Mouse (Mus musculus): Measurements from ENCODE around the gene Gm10570. TPM values are rescaled to one million over a fixed set of nuclear protein-coding genes. Genes with fewer than 3 reads are reported as not detected.

The Gm10570 gene
- total RNA-seq, 2 experiments from 2014 or later = not detected

DNA sequence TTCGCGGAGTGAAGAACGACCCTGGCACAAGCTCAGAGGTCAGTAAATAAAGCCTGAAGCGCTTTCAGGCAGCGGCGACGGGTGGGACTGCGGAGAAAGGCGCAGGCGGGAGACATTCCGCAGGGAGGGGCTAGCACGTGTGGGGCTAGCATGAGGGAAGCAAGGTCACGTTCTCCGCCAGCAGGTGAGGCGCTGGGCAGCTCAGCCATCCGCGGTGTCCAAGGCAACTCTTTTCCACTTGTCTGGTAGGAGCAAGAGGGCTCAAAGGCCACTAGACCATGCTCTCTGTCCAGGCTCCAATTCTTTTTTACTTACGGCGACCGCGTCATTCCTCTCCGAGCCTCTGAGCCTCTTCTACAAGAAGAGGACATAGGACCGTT lies 633 bp downstream of the Gm10570 start:
- intact Hi-C loops (cut with DNase I) = no loop called here
- peak; percentile 41 to 58 for DNase-seq (ENCODE audit: low spot score in 2 of 2)

DNA sequence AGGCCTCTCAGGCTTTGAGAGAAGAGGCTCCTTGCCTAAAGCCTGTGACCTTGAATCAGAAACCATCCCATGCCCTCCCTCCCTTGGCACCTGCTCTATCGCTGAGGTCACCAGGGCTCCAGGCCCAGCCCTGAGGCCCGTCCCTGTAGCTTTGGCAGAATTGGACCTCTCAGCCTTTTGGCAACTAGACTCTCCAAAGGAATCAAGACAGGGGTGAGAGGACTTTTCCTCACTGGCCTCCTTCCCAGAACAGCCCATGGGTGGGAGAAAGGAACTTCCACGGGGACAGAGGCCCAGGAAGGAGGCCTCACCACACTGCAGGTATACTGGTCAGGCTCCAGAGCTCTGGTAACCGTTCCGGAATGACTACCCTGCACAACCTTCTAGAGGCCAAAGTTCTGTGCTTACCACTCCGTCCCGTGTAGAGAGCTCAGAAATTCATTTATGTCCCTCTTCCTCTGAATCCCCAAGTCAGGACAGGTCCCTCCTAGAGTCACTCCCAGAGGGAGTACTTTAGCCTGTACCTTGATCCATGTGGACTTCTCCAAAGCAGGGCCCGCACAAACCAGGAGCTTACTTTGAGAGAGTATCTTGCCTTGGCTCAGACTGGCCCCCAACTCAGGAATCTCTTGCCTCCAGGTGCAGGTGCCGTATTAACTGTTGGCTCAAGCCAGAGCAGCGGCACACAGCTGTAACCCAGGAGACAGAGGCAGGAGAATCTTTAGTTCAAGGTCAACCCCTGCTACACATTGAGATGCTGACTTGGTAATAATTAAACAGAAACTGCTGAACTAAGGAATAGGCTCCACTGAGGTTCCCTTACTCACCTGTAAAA lies 1.5 kb downstream of the Gm10570 start:
- DNase-seq (ENCODE audit: low spot score in 2 of 2) = no peak
- intact Hi-C loops (cut with DNase I) = no loop called here

DNA sequence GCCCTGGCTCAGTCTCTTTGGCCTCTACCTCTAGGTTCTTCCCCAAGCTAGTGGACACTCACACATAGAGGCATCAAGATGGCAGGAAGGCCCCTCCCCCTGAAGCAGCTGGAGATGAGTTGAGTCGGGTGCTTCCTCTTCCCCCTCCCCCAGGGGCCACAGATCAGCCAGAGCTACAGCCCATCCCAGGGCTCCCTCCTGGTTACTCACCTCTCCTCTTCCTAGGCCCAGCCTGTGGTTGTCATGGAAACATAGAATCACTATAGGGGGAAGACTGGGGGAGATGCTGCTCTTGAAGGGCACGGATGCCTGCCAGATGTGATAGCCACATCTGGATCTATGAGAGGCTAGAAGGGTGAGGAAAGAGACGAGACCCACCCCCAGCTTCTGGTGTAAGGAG lies 3.7 kb downstream of the Gm10570 start:
- DNase-seq (ENCODE audit: low spot score in 2 of 2) = no peak
- intact Hi-C loops (cut with DNase I) = no loop called here

DNA sequence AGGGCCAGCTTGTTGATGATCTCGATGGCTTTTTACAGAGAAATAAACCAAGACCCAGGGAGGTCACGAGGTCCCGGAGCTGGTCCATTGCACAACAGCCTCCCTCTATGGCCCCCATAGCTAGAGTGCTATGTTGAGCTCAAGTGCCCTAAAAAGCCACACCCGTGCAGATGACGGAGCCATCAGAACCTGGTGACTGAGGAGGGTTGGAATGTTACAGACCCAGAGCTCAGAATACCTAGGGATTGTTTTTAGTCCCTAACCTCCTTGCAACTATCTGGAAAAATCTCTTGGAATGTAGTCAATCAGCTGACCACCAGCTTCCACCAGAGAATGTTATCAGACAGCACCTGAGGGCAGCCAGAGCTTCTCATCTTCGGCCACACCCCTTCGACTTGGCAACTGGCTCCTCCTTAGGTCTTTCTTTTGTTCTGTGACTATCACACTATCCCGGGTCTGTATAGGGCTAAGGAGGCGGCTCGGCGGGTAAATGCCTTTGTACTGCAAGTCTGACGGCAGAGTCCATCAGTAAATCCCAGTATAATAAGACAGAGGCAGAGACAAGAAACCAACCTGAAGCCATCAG lies 6.1 kb downstream of the Gm10570 start:
- no peak for DNase-seq (ENCODE audit: low spot score in 2 of 2)
- intact Hi-C loops (cut with DNase I) = no loop called here

DNA sequence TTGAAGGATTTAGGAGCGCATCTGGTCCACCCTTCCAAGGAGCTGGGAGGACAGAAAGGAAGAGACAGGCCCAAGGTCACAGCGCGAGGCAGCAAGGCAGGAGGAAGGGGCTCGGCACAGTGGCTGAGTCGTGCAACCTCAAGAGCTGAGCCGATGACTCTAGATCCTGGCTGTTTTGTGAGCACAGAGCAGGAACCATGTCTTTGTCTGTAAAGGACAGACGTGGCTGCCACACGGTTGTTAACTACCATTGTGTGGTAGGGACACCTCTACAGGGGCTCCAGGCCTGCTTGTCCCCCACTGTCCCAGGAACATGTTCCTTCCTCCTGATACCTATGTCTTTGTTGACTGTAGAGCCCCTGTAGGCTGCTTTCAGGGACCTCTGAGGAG lies 8.8 kb downstream of the Gm10570 start:
- intact Hi-C loops (cut with DNase I) = no loop called here
- no peak for DNase-seq (ENCODE audit: low spot score in 2 of 2)

DNA sequence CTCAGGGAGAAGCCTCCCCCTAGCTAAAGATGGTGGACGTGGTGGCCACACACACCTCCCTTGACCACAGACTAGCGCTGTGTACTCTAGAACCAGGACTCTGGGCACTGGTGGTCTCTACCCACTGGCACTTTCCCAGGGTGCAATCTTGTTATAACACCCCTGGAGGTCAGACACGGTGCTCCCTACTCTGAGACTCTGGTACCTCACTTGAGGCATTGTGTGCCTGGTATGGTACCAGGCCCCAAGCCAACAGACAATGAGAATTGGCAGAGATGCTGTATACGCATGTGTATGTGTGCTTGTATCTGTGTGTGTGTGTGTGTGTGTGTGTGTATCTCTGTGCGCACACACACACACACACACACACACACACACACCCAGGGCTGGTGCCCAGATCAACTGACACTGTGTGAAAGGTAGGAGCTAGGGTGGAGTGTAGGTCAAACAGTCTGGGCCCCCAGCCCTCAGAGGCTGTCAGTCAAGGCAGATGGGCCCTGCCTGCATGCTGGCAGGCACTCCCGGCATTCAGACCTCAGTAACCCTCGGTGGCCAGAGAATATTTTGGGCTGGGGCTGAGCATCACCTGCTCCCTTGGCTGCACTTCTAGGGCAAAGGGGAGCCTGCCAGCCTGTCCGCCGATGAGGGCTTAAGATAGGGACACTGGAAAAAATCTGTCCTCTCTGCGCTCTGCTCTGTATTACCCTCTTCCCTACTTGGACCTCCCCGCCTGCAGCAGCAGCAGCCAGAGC lies 9.4 kb downstream of the Gm10570 start:
- intact Hi-C loops (cut with DNase I) = no loop called here
- DNase-seq (ENCODE audit: low spot score in 2 of 2) = no peak

DNA sequence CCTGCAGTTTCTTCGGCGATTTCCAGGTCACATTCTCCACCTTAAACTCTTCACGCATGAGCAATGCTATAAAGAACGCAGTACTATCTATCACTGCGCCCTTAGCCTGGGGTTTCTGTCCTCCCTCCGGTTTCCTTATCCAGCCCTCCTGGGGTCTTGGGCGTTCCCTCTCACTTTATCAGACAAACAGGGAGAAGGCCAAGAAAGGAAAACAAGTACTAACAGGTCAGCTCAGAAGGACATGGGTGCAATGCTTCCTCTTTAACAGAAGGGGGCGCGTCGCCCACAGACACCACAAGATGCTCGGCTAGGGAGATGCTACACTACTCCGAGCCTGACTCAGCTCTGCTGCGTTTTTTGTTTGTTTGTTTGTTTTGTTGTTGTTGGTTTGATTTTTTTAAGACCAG lies 11.3 kb downstream of the Gm10570 start:
- intact Hi-C loops (cut with DNase I) = no loop called here
- DNase-seq (ENCODE audit: low spot score in 2 of 2) = no peak

DNA sequence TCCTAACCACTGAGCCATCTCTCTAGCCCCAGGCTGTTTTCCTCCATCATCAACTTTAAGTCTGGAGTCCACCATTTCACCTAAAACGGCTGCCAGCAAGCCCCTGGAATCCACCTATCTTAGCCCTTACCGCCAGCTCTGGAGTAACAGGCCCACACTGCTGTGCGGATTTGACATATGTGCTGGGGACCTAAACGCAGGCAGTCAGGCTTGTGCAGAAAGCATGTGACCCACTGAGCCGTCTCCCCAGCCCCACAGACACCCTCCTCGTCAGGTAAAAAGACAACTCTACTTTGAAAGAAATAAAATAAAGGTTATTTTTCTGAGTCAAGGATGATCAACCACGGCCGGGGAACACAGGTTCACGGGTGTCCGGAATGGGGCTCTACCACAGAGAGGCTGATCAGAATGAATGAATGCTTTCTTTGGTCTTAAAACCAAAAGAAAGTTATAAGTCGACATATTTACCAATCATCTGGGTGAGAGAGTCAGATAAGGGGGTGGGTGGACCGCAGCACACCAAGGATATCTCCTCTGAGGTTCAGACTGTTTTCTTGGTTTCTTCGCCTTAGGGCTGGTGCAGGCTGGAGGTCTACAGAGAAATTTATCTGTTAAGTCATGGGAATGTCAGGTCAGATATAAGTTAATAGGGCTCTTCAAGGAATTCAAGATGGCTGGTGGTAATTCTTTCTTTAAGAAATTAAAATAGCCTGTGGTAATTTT lies 12.1 kb downstream of the Gm10570 start:
- intact Hi-C loops (cut with DNase I) = no loop called here
- DNase-seq (ENCODE audit: low spot score in 2 of 2) = no peak

DNA sequence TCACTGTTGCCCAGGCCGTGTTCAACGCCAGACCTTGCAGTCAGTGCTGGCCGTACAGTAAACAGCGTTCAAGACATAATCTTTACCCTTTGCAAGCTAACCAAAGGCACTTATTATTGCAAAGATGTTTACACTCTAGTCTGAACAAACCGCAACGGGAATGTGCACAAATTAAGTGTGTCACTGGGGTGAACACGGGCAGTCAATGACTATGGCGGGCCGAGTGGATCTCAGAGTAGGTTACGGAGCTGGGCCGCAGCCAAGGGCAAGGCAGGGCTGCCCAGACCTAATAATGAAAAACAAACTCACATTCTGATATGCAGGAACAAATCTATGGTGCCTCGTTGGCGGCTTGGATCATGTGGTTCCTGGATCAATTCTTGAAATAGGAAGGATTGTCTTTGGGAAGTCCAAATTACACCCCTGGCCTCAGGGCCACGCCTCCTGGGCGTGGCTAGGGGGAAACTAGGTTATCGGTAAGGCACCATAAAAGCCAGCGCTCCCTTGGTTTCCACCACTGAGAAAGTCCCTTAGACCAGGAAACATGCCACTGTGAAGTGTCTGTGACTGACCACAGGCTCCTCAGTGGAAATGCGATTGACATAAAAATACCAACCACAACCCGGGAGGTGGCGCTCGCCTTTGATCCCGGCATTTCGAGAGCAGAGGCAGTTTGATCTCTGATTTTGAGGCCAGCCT lies 13.3 kb downstream of the Gm10570 start:
- intact Hi-C loops (cut with DNase I) = no loop called here
- no peak for DNase-seq (ENCODE audit: low spot score in 2 of 2)

DNA sequence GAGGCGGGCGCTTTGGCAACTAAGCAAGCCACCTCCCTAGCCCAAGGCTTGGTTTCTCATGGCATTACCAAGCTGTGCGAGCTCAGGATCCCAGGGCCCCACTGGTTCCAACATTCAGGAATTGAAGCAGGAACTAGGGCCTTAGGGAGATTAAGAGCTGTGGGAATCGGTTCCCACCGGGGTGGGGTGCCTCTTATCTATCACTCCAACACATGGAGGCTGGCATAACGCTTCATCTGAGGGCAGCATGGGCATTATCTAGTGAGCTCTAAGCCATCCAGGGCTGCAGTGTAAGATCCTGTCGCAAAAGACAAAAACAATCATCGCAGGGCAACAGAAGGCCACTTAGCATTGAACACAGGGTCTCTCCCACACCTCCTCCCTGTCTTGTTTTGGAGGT lies 14.0 kb downstream of the Gm10570 start:
- no peak for DNase-seq (ENCODE audit: low spot score in 2 of 2)
- intact Hi-C loops (cut with DNase I) = loop anchor here (5.0 kb wide), 1 partner anchor 47 kb away; no protein-coding TSS in a partner anchor

DNA sequence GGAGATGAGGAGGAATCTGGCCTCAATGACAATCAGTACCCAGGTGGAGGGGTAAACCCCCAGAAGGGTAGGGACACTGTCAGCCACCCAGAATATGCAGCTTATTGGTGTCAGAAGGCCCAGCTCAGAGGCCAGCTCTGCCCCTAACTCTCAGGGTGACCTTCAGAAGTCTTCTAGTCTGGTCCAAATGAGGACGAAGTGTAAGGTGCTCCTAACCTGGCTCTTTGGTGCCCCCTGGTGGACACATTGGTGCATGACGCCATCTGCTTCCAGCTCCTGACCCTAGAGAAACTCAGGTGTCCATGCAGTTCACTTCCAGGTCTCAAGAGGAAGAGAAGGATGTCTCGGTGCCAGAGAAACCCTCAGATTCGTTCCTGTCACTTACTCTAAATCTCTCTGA lies 16.2 kb downstream of the Gm10570 start:
- intact Hi-C loops (cut with DNase I) = loop anchor here (2.0 to 5.0 kb wide), 2 partner anchors 45 to 93 kb away; no protein-coding TSS in a partner anchor
- DNase-seq (ENCODE audit: low spot score in 2 of 2) = peak; percentile 48 to 75

DNA sequence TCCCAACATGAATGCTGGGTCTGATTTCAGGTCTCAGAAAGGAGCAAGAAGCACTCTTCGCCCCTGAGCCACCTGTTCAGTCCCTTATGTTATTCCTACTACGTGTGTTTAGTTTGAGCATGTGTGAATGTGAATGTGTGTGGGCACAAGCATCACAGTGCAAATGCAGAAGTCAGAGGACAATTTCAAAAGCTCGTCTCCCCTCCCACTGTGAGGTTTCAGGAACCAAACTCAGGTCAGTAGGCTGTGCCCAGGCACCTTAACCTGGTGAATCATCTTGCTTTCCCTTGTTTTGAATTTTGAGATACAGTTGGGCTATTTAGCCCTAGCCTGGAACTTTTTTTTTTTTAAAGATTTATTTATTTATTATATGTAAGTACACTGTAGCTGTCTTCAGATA lies 18.6 kb downstream of the Gm10570 start:
- DNase-seq (ENCODE audit: low spot score in 2 of 2) = no peak
- intact Hi-C loops (cut with DNase I) = loop anchor here (5.0 kb wide), 1 partner anchor 43 kb away; no protein-coding TSS in a partner anchor

DNA sequence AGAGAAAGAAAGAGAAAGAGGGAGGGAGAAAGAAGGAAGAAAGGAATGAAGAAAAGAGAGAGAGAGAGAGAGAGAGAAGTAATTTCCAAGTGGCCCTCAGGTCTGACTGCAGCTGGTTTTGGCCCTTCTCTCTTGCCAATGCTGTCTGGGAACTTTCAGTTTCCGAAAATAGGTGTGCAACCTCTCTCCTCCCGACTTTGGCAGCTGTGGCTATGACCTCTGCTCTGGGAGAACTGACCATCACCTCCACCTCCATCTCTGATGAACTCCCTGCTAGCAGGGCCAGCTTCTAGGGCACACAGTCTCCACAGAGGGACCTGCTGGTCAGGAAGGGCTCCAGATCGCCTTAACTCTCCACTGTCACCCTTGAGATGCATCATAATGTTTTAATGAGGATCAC lies 21.9 kb downstream of the Gm10570 start:
- intact Hi-C loops (cut with DNase I) = no loop called here
- DNase-seq (ENCODE audit: low spot score in 2 of 2) = no peak

DNA sequence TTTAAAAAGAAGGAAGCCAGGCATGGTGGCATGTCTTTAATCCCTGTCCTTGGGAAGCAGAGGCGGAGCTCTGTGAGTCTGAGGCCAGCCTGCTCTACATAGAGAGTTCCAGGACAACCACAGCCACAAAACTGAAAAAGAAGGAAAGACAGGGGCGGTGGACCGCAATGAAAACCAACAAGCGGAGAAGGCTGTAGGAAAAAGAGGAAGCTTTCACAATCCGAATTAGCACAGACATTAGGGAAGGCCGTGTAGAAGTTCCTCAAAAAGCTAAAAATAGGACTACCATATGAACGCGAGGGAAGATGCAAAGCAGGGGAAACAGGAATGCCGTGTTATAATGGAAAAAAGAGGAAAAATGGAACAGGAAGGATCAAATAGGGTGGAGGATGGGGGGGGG lies 24.6 kb downstream of the Gm10570 start:
- intact Hi-C loops (cut with DNase I) = no loop called here
- no peak for DNase-seq (ENCODE audit: low spot score in 2 of 2)

DNA sequence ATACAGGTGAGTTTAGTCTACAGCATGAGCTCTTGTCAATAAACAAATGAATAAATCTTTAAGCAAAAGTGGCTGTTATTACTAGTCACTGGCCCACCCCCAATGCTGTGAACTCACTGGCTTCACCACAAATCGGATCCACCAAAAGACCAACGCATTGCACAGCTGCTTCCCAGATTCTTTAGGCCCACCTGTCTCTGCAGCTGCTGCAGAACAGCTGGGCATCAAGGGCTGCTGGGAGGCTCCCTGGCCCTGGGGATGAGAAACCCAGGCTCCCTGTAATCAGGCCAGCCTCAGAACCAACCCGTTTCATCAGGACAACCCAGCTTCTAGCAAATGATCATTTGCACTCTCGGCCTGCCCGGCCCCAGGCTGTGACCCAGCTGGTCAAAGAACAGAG lies 25.6 kb downstream of the Gm10570 start:
- intact Hi-C loops (cut with DNase I) = no loop called here
- no peak for DNase-seq (ENCODE audit: low spot score in 2 of 2)

DNA sequence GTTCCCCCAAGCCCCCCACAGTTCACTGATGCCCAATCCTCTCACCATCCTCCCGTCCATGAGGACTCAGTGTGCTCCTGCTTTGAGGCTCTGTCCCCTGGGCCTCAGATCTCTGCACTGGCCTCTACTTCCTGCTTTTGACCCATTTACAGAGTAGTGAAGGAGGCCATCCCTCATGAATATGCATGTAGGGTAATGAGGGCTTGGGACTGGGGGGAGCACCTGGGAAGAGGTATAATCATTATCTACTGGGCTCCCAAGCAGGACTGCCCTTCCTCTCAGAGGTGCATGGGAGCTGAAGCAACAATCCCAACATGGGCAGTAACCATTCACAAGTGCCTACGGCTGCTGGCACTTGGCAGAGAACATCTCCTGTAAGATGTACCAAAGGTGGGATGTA lies 29.4 kb downstream of the Gm10570 start, which contains the start of gene Serinc2:
Gene Serinc2 (minus strand): TSS at position 101 of the 400 bp plus-strand sequence.
- DNase-seq (ENCODE audit: low spot score in 2 of 2) = no peak
- intact Hi-C loops (cut with DNase I) = no loop called here

DNA sequence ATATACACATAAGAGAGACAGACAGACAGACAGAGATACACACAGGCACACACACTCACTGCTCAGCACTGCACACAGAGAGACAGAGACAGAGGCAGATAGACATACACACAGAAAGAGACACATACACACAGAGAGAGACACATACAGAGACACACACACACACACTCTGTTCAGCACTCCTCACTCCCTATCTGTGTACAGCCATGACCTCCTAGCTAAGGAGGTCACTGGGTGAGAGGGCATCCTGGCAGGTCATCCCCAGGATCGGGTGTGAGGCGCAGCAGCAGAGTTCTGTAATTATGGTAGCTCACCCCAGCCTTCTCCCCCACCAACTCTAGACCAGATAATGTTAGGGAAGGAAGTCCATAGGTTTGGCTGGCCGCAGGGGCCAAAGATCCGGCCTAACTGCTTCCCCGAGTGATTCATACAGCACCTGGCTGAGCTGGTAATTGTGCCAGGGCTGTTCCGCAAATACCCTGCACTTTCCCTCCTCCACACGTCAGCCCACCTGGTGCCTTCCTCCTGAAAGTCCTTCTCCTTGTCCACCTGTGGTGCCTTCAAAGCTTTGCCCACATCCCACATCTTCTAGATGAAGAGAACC lies 31.8 kb downstream of the Gm10570 start:
- intact Hi-C loops (cut with DNase I) = no loop called here
- no peak for DNase-seq (ENCODE audit: low spot score in 2 of 2)

DNA sequence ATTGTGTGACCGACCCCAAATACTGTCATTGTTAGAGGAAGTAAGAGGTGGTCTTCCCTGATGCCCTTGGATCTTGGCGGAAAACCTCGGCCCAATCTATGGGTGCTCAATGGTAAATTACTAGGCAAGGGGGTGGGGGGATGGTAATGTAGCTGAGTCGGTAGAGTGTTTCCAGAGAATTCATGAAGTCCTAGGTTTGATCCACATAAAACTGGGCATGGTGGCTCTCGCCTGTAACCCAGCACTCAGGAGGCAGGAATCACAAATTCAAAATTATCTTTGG lies 32.7 kb downstream of the Gm10570 start:
- no peak for DNase-seq (ENCODE audit: low spot score in 2 of 2)
- intact Hi-C loops (cut with DNase I) = no loop called here
